Mouse (Mus musculus) testis, postnatal 14 days (tissue): ENCODE data around the gene P2rx6.
A peak's percentile ranks its signal among the peaks of the same experiment; 100 is the strongest.
"Not testable (repeated sequence)": the region's sequence is repeated elsewhere in the genome, so short reads cannot be mapped to it uniquely, and the experiment has no call there.

Experiments used
- DNase-seq: peaks from one replicate; pipeline ENCODE4 v3.0.0; 2021; ENCODE audit warnings: low spot score

Gene P2rx6

GRCm38 (mm10) chr16:17561128-17561750, 446 bp upstream of the P2rx6 start, which contains the start of gene Lrrc74b:
TSS of gene Lrrc74b (minus strand) at chr16:17561247.
- DNase-seq, result peak; percentile 81

GRCm38 (mm10) chr16:17563580-17563979, 1.9 kb downstream of the P2rx6 start:
- no peak for DNase-seq

- no peak for DNase-seq
Measured at GRCm38 (mm10) chr16:17564221-17564620, 2.5 kb downstream of the P2rx6 start.

GRCm38 (mm10) chr16:17564771-17565170, 3.1 kb downstream of the P2rx6 start:
- DNase-seq, result no peak

- DNase-seq, result no peak
Measured at GRCm38 (mm10) chr16:17566186-17566585, 4.5 kb downstream of the P2rx6 start.

GRCm38 (mm10) chr16:17575870-17576824, 14.5 kb downstream of the P2rx6 start:
- peak; percentile 81 for DNase-seq

- DNase-seq, result no peak
Measured at GRCm38 (mm10) chr16:17576825-17577215, 15.1 kb downstream of the P2rx6 start.

- peak; percentile 54 for DNase-seq
Measured at GRCm38 (mm10) chr16:17583064-17583463, 21.4 kb downstream of the P2rx6 start, which contains the start of gene Slc7a4. TSS of gene Slc7a4 (minus strand) at chr16:17583214.

- peak; percentile 79 for DNase-seq
Measured at GRCm38 (mm10) chr16:17584555-17584954, 22.9 kb downstream of the P2rx6 start.

- no peak for DNase-seq
Measured at GRCm38 (mm10) chr16:17590731-17591130, 29.0 kb downstream of the P2rx6 start.

GRCm38 (mm10) chr16:17600944-17601562, 39.4 kb downstream of the P2rx6 start:
- DNase-seq, result peak; percentile 10

GRCm38 (mm10) chr16:17604941-17605340, 43.3 kb downstream of the P2rx6 start:
- DNase-seq, result no peak

- no peak for DNase-seq
Measured at GRCm38 (mm10) chr16:17605684-17606083, 44.0 kb downstream of the P2rx6 start.

GRCm38 (mm10) chr16:17611383-17611782, 49.7 kb downstream of the P2rx6 start:
- no peak for DNase-seq

GRCm38 (mm10) chr16:17614740-17615139, 53.1 kb downstream of the P2rx6 start:
- DNase-seq, result not testable (repeated sequence)

- DNase-seq, result no peak
Measured at GRCm38 (mm10) chr16:17616212-17616611, 54.5 kb downstream of the P2rx6 start.

- DNase-seq, result peak; percentile 63
Measured at GRCm38 (mm10) chr16:17617922-17618565, 56.4 kb downstream of the P2rx6 start.

GRCm38 (mm10) chr16:17619198-17620105, 57.8 kb downstream of the P2rx6 start, which contains the start of gene Smpd4:
TSS of gene Smpd4 (plus strand) at chr16:17619354.
- peak; percentile 91 for DNase-seq

GRCm38 (mm10) chr16:17621936-17622335, 60.3 kb downstream of the P2rx6 start:
- DNase-seq, result no peak

- DNase-seq, result no peak
Measured at GRCm38 (mm10) chr16:17625488-17626268, 64.0 kb downstream of the P2rx6 start.
